Mouse (Mus musculus): Measurements from ENCODE around the gene Gpkow. TPM values are rescaled to one million over a fixed set of nuclear protein-coding genes. Genes with fewer than 3 reads are reported as not detected.
A peak's percentile ranks its signal among the peaks of the same experiment; 100 is the strongest.

The Gpkow gene
- total RNA-seq (2012; rRNA removed) (23.0 and 23.4 TPM in 2 replicates), polyA plus RNA-seq (2012; ENCODE audit: insufficient read depth in 1 of 2, insufficient read length in 2 of 2, low read depth in 1 of 2, low replicate concordance in 2 of 2, missing spikeins in 1 of 2) (100 to 1,000 TPM in 1 of 2 experiments, 10 to 100 TPM in 1; 37.0 to 539 TPM)

- no peak for TF ChIP-seq EP300 (IDR thresholded peaks at IDR 0.05; ENCODE audit: low read depth in 1 of 2, low read length in 2 of 2)
- TF ChIP-seq E2F4 (IDR thresholded peaks at IDR 0.05; ENCODE audit: borderline replicate concordance, low read depth, low read length): no peak
- TF ChIP-seq MYC (IDR thresholded peaks at IDR 0.05; ENCODE audit: low read depth, low read length): peak; percentile 83; the same call in 1 of the 2 replicates
- peak; percentile 11; the same call in 1 of the 2 replicates for TF ChIP-seq GATA1 (IDR thresholded peaks at IDR 0.05; ENCODE audit: low read depth, low read length)
- peak; percentile 49 for TF ChIP-seq TCF12 (IDR thresholded peaks at IDR 0.05; ENCODE audit: low read depth, low read length)
- TF ChIP-seq MAZ (IDR thresholded peaks at IDR 0.05; ENCODE audit: low read depth, low read length): no peak
- peak; percentile 96 for TF ChIP-seq KAT2A (conservative IDR thresholded peaks at IDR 0.05; ENCODE audit: low read depth, low read length)
- TF ChIP-seq MAX (IDR thresholded peaks at IDR 0.05; ENCODE audit: low read length): peak; percentile 34; the same call in 1 of the 2 replicates
- TF ChIP-seq ETS1 (IDR thresholded peaks at IDR 0.05; ENCODE audit: low read depth, low read length): peak; percentile 69
- peak; percentile 75; the same call in 1 of the 2 replicates for TF ChIP-seq ZMIZ1 (IDR thresholded peaks at IDR 0.05; ENCODE audit: low read depth, low read length)
- peak; percentile 68 for TF ChIP-seq NRF1 (IDR thresholded peaks at IDR 0.05; ENCODE audit: insufficient read depth, low read depth, low read length, poor library complexity, severe bottlenecking)
- peak; percentile 82 for TF ChIP-seq TBP (IDR thresholded peaks at IDR 0.05; ENCODE audit: low read depth, low read length)
- TF ChIP-seq BHLHE40 (IDR thresholded peaks at IDR 0.05; ENCODE audit: borderline replicate concordance, low read depth, low read length): peak; percentile 86; the same call in 1 of the 2 replicates
- peak; percentile 81 to 95 for TF ChIP-seq POLR2A (IDR thresholded peaks at IDR 0.05; ENCODE audit: control insufficient read depth in 1 of 2, insufficient read depth in 1 of 2, low read depth in 1 of 2, low read length in 2 of 2, poor library complexity in 1 of 2)
- peak; percentile 84; the same call in 1 of the 2 replicates for TF ChIP-seq POLR2AphosphoS2 (IDR thresholded peaks at IDR 0.05; ENCODE audit: low read length)
- TF ChIP-seq RCOR1 (IDR thresholded peaks at IDR 0.05; ENCODE audit: low read depth, low read length): no peak; the same call in 1 of the 2 replicates
- TF ChIP-seq SIN3A (IDR thresholded peaks at IDR 0.05; ENCODE audit: low read length): peak; percentile 97
- TF ChIP-seq MXI1 (IDR thresholded peaks at IDR 0.05; ENCODE audit: low read depth, low read length): peak; percentile 78
- peak; percentile 99 for TF ChIP-seq HCFC1 (IDR thresholded peaks at IDR 0.05; ENCODE audit: low read depth, low read length)
- no peak for TF ChIP-seq RAD21 (IDR thresholded peaks at IDR 0.05; ENCODE audit: low read depth, low read length)
- peak; percentile 60 for TF ChIP-seq USF1 (IDR thresholded peaks at IDR 0.05; ENCODE audit: low read depth, low read length)
- peak; percentile 91 for TF ChIP-seq NELFE (IDR thresholded peaks at IDR 0.05; ENCODE audit: low read depth, low read length)
- TF ChIP-seq CTCF (IDR thresholded peaks at IDR 0.05 in 2 of 3, conservative IDR thresholded peaks at IDR 0.05 in 1 of 3; ENCODE audit: control insufficient read depth in 1 of 3, insufficient read depth in 1 of 3, low read depth in 2 of 3, low read length in 3 of 3, poor library complexity in 1 of 3, severe bottlenecking in 1 of 3): no peak
- peak; percentile 95 for TF ChIP-seq ELF1 (IDR thresholded peaks at IDR 0.05; ENCODE audit: low read depth, low read length)
These were observed at the start of gene Gpkow for GRCm38 (mm10) chrX:7696954-7697381. Gpkow (plus strand) TSS chrX:7697131.

More at GRCm38 (mm10) chrX:7696954-7697381, at the start of gene Gpkow:
- Histone ChIP-seq H3K9ac (ENCODE audit: control insufficient read depth, low read depth, low read length, poor library complexity, severe bottlenecking) (peak within 1 kb of the TSS; percentile 75), H3K9me3 (replicated peaks; ENCODE audit: insufficient read depth, low read length) (no peaks in the 10 kb centered on the region), H3K4me1 (ENCODE audit: control insufficient read depth in 1 of 2, insufficient read depth in 2 of 2, low read length in 2 of 2) (peaks cover 0 to 9% of the 10 kb centered on the region in 2 experiments; a peak in 1 of 4 replicates), H3K4me3 (ENCODE audit: control insufficient read depth in 1 of 2, insufficient read depth in 1 of 2, low read depth in 2 of 2, low read length in 2 of 2) (peak within 1 kb of the TSS; percentile 81 to 82), H3K27me3 (ENCODE audit: control insufficient read depth in 1 of 2, insufficient read depth in 2 of 2, low read length in 2 of 2) (no peaks in the 10 kb centered on the region), H3K36me3 (ENCODE audit: control insufficient read depth in 1 of 2, insufficient read depth in 2 of 2, low read length in 2 of 2) (peaks cover 0 to 6% of the 10 kb centered on the region in 2 experiments; a peak in 2 of 4 replicates), H3K27ac (ENCODE audit: control insufficient read depth, low read depth, low read length) (peak within 1 kb of the TSS; percentile 40), H3K79me2 (ENCODE audit: control insufficient read depth, insufficient read depth, low read length, poor library complexity) (peaks cover 23% of the 10 kb centered on the region)
- DNase-seq (ENCODE audit: low read depth, low spot score): peak; percentile 98

All from MEL (cell line).